Mouse (Mus musculus): Measurements from ENCODE around the gene Fezf2.

Fezf2 gene

DNA sequence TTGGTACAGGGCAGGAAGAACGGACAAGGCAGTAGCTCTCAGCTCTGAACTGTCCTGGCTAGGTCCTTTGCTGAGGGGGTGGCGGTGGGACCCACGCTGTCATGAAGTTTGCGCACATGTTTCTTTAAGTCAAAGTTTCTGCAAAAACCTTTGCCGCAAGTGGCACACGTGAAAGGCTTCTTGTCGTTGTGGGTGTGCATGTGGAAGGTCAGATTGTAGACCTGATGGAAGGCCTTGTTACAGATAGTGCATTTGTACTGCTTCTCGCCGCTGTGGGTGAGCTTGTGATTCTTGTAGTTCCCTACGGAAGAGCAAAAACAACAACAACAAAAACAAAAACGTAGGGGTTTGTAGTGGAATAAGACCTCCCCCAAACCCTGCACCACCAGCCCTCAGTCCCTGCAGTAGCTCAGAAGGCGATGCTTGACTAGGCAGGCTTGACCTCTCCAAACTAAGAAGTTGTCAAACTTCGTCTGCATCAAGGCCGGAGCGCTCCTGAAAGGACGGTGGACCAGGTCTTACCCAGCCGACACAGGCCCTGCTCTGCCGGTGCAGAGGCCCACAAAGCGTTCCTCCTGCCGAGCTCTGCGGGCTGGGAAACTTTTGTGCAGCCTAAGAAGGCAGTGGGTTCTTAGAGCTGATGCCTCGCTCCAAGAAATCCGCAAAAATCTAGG, 5.4 kb downstream of the Fezf2 start:
- peak; percentile 64 for DNase-seq

DNA sequence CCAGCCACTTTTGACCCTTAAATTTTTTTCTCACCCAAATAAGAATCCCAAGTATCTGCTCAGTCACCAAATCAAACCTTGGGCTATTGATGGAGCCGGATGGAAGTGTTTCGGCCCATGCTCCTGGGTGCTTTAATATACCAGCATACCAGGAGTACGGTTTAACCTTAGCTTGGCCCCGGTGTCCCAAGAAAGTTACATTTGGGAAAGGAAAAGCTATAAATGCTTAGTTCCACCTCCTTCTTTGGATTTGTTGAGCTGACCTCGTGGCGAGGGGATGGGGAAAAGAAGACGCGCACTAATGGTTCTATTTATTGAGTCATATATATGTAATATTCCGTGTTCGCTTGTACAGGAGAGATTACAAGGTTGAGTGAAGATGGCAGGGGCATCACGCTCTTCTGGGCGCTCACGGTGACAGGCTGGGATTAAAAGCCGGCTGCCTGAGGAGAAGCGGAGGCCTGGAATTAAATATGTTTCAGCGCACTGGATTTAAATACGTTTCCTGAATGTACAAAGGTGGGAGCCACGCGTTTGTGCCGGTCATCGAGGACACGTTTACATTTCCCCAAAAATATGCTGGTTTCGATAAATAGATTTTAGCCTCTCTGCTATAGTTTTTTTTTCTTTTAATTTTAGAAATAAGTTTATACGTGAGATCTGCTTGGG, 6.1 kb downstream of the Fezf2 start:
- DNase-seq, result peak; percentile 19

- peak; percentile 70 for DNase-seq
Observed at GRCm38 (mm10) chr14:12341075-12341788, 6.8 kb downstream of the Fezf2 start.

GRCm38 (mm10) chr14:12340238-12341074, 7.5 kb downstream of the Fezf2 start:
- DNase-seq, result peak; percentile 34

GRCm38 (mm10) chr14:12338811-12339565, 9.0 kb downstream of the Fezf2 start:
- DNase-seq, result peak; percentile 22

DNA sequence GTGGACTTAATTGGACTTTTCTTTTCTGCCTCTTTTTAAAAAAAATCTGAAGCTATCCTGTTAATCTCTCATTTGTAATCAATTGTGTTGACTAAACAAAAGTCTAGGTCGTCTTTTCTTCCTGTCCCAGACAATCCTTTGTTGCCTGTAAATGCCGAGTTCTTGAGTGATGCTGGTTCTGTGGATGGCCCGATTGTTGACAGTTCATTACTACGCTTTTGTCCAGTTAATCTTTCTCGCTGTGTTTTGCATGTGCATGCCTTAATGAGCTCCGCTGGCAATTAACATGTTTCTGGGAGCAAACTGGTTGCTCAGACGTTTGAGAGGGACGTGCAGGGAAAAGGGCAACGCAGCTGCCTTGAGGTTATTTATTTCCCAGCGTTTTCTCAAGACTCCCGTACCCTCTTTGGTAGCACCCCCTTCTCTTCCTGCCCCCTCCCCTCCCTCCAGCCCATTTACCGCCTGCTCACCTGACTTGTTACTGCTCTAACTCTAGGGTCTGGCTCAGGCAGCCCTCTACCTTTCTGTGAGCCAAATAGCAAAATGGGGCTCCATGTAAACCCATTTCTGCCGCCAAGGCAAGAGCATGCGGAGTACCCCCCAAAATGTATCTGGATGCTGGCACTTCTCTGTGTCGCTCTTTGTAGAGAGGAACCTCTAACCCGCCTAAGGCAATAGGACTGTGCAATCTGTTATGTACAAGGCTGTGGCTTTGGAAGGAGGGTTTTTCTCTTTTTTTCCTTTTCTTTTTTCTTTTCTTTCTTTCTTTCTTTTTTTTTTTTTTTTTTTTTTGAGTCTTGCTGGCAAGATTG, 9.8 kb downstream of the Fezf2 start:
- DNase-seq, result peak; percentile 52

DNA sequence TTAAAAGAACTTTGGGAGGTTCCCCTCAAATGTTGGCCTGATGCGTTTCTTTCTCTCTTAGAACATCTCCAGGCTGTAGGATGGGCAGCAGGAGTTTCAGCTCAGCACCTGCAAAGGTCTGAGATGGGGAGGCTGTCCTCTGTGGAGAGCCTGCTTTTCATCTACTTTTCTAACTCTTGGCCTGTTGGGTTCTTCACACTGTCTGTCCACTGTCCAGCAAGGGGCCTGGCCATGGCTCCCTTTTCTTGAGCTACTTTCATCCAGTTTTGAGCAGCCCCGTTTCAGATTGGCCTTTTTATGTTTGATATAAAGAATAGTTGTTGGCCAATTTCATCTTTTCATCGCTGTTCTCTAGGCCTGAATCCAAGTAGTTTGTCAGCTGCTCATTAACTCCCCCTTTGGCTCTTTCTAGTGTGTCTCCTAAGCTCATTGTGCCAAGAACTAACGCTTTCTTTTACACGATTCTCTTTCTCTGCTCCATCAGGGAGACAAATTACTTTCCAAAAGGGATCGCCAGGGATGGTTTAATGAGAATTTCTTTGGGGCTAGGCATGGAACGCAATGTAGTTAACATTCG, 10.5 kb downstream of the Fezf2 start:
- DNase-seq, result peak; percentile 35

GRCm38 (mm10) chr14:12334925-12335324, 13.1 kb downstream of the Fezf2 start:
- DNase-seq, result peak; percentile 29

DNA sequence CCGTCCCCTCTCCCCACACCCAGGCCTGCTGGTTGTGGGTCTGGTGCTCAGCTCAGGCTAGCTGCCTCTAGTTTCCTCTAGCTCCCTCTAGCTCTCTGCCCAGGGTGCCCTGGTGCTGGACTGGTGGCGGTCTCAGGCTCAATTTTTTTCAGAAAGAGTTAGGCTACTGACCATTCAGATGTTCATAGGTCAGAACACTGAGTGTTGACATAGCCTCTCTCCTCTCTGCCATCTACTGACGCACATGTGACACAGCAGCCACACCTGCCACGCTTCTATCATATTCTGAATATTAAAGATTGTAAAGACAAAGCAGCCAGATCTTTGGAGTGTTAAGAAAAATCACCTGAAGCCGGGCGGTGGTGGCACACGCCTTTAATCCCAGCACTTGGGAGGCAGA, 14.4 kb downstream of the Fezf2 start:
- DNase-seq, result no peak

DNA sequence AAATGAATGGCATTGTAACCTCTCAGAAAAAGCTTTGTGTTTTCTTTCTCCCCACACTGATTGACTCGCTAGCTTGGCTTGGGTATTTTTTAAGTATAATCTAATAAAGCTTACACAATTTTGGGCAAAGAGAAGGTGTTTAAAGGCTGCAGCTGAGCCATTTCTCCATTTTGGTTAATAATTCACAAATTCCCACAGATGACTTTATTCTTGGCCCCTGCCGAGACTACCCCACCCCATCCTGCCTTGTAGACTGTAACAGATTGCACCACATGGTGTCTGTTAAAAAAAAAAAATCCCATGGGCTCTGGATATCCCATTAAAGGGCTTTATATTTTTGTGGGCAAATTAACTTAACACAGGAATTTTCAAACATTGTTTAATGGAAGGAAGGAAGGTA, 44.9 kb downstream of the Fezf2 start:
- no peak for DNase-seq

DNA sequence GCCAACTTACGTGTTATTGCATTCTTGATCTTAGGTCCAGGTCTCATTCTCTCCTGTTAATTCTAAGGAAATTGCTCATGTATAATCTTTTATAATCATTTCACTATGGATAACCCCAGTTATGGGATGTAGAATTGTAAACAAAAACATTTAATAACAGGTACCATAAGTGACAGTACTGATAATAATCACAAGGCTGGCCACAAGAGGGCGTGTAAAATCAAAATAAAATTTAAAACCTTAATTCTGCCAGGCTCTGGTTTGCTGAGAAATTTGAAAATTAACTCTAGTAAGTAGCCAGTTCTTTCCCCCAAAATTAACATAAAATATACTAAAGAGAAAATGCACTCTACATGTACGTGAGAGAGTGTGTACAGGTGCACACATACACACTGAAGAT, 47.3 kb downstream of the Fezf2 start:
- peak; percentile 16 for DNase-seq

DNA sequence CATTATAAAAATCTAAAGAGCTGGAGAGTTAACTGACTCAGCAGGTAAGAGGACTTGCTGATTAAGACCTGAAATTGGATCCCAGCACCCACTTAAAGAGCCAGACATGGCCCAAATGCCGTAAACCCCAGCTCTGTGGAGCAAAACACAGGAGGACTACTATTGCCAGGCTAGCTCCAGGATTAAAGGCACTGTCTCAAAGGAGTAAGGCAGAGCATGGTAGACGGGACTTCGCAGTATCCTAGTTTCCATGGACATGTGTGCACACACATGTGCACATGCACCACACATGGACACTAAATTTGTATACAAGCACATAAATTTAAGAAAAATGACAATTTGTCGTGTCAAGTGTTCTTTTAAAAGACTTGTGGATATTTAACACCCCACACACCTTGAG, 47.7 kb downstream of the Fezf2 start:
- no peak for DNase-seq

GRCm38 (mm10) chr14:12299654-12300053, 48.3 kb downstream of the Fezf2 start:
- peak; percentile 16 for DNase-seq

GRCm38 (mm10) chr14:12299171-12299570, 48.8 kb downstream of the Fezf2 start:
- no peak for DNase-seq

DNA sequence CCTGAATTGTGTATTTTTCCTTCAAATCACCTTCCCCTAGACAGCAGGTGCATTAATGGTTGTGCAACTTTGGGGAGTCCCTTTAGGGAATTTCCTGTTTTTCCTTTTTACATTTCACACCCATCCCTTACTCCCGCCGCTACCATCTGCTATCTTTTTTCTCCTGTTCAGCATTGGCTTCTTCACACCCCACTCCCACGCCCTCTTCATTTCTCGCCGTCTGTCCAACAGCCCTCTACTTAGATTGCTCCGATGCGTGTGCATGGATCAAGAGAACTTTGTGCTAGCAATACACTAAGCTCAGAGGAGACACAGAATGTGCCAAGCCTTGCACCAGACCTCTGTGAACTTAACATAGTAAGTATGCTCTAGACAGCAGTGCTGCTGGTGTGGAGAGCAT, 51.6 kb downstream of the Fezf2 start:
- DNase-seq, result no peak
